Mouse (Mus musculus): Measurements from ENCODE around the gene P2ry6. TPM values are rescaled to one million over a fixed set of nuclear protein-coding genes. Genes with fewer than 3 reads are reported as not detected.

The P2ry6 gene
- polyA plus RNA-seq, 1 experiment from 2014 or later, result 2.7 TPM

DNA sequence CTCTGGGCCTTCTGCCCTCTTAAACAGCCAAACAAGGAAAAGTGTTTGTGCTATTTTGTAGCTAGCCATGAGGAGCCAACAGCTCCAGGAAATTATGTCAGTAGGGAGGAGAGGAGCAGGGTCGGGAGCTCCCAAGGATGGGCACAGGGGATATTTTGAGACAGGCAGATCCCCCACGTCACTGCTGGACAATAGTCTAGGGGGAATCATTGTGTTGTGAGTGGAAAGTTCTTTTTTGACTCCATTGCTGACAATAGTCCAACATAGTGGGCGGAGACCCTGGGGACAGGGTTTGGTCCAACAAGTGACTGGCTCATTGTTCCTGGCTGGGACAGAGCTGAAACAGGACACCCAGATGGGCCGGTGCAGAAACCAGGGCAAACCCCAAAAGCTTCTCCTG lies 18.7 kb upstream of the P2ry6 start:
- H3K4me3 ChIP-seq (ENCODE audit: low read length), result no peak overlapping the region
- H3K36me3 ChIP-seq (ENCODE audit: control insufficient read depth, insufficient read depth, low read length), result no peaks in the 10 kb centered on the region
- no peak overlapping the region for H3K9ac ChIP-seq (ENCODE audit: low read depth, low read length)
- no peak overlapping the region for H3K4me2 ChIP-seq (ENCODE audit: low read length)
- WGBS, result 45% methylated on average over 4 of the region's 4 CpGs
- ATAC-seq, result no peak
- no peaks in the 10 kb centered on the region for H3K9me3 ChIP-seq (ENCODE audit: control insufficient read depth, low read length)
- no peak overlapping the region for H3K27ac ChIP-seq (ENCODE audit: low read depth, low read length)
- H3K4me1 ChIP-seq (ENCODE audit: control insufficient read depth, insufficient read depth, low read depth, low read length), result no peaks in the 10 kb centered on the region
- H3K27me3 ChIP-seq (replicated peaks; ENCODE audit: control insufficient read depth, insufficient read depth, low read length), result no peaks in the 10 kb centered on the region

DNA sequence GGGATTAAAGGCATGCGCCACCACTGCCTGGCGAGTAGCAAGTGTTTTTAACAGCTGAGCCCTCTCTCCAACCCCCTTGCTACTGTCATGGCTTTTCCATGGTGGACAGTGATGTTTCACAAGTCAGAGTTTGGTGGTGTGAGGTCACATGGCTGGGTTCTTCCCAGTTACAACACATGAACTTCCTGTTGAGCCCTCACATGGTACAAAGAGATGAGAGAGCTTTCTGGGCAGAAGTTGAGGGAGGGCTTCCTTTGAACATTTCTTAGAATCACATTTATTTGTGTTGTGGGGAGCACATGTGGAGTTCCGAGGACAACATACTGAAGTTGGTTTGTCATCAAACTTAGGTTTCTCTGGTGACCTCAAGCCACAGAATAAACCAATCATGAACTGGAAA lies 17.5 kb upstream of the P2ry6 start:
- Histone ChIP-seq H3K27ac (ENCODE audit: low read depth, low read length) (no peak overlapping the region), H3K27me3 (replicated peaks; ENCODE audit: control insufficient read depth, insufficient read depth, low read length) (no peaks in the 10 kb centered on the region), H3K4me1 (ENCODE audit: control insufficient read depth, insufficient read depth, low read depth, low read length) (no peaks in the 10 kb centered on the region), H3K4me2 (ENCODE audit: low read length) (no peak overlapping the region), H3K4me3 (ENCODE audit: low read length) (no peak overlapping the region), H3K36me3 (ENCODE audit: control insufficient read depth, insufficient read depth, low read length) (no peaks in the 10 kb centered on the region), H3K9me3 (ENCODE audit: control insufficient read depth, low read length) (no peaks in the 10 kb centered on the region), H3K9ac (ENCODE audit: low read depth, low read length) (no peak overlapping the region)
- ATAC-seq, result no peak
- 91% methylated on average over 3 of the region's 3 CpGs for WGBS

DNA sequence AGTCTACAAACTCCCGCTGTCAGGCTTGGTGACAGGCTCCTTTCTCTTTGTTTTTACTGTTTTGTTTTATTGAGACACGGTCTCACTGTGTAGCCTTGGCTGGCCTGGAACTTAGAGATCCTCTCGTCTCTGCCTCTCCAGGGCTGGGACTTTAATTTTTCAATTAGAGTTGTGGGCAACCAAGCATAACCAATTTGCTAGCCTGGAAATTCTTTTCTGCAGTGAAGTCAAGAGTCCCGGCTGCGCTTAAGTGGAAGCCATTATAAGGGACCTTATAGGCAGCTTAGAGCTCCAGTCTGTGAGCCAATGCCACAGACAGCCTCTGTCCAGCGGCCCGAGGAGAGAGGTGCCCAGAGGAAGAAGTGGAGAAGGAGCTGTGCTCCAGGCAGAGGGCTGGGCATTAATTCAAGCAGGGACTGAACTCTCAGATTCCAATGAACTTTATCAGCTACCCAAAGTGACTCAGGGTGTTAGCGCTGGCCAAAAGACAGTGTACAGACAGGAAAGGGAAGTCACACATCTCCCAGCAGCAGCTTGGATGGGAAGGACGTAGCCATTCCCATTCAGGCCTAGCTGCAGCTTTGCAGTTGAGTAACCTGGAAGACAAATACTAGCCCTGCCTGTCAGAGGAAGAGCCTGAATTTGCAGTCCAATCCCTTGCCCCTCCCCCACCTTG lies 16.3 kb upstream of the P2ry6 start:
- Histone ChIP-seq H3K9ac (ENCODE audit: low read depth, low read length) (no peak overlapping the region), H3K4me2 (ENCODE audit: low read length) (no peak overlapping the region), H3K36me3 (ENCODE audit: control insufficient read depth, insufficient read depth, low read length) (no peaks in the 10 kb centered on the region), H3K9me3 (ENCODE audit: control insufficient read depth, low read length) (no peaks in the 10 kb centered on the region), H3K4me3 (ENCODE audit: low read length) (no peak overlapping the region), H3K27me3 (replicated peaks; ENCODE audit: control insufficient read depth, insufficient read depth, low read length) (no peaks in the 10 kb centered on the region), H3K27ac (ENCODE audit: low read depth, low read length) (no peak overlapping the region), H3K4me1 (ENCODE audit: control insufficient read depth, insufficient read depth, low read depth, low read length) (no peaks in the 10 kb centered on the region)
- WGBS, result 34% methylated on average over 9 of the region's 9 CpGs
- no peak for ATAC-seq

DNA sequence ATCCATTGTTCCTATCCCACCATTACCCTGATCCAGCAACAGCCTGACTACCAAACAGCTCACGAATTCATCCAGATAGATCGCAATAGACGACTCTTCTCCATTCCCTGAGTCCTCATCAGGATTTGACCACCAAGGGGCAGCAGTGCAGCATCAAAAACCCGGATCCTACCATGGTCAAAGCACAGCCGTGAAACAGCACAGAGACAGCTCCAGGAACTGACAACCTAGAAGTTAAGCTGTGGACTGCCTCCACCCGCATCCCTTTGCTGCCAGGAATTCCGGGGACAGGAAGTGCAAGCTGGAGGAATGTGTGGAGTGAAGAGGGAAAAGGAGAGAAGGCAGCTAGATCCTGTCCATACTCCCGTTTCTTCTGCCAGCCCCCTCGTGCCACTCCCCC lies 13.6 kb upstream of the P2ry6 start:
- Histone ChIP-seq H3K9me3 (ENCODE audit: control insufficient read depth, low read length) (no peaks in the 10 kb centered on the region), H3K27ac (ENCODE audit: low read depth, low read length) (no peak overlapping the region), H3K27me3 (replicated peaks; ENCODE audit: control insufficient read depth, insufficient read depth, low read length) (no peaks in the 10 kb centered on the region), H3K4me3 (ENCODE audit: low read length) (no peak overlapping the region), H3K4me2 (ENCODE audit: low read length) (no peak overlapping the region), H3K4me1 (ENCODE audit: control insufficient read depth, insufficient read depth, low read depth, low read length) (no peaks in the 10 kb centered on the region), H3K36me3 (ENCODE audit: control insufficient read depth, insufficient read depth, low read length) (no peaks in the 10 kb centered on the region), H3K9ac (ENCODE audit: low read depth, low read length) (no peak overlapping the region)
- WGBS, result 18% methylated on average over 9 of the region's 9 CpGs
- peak; percentile 74 for ATAC-seq

DNA sequence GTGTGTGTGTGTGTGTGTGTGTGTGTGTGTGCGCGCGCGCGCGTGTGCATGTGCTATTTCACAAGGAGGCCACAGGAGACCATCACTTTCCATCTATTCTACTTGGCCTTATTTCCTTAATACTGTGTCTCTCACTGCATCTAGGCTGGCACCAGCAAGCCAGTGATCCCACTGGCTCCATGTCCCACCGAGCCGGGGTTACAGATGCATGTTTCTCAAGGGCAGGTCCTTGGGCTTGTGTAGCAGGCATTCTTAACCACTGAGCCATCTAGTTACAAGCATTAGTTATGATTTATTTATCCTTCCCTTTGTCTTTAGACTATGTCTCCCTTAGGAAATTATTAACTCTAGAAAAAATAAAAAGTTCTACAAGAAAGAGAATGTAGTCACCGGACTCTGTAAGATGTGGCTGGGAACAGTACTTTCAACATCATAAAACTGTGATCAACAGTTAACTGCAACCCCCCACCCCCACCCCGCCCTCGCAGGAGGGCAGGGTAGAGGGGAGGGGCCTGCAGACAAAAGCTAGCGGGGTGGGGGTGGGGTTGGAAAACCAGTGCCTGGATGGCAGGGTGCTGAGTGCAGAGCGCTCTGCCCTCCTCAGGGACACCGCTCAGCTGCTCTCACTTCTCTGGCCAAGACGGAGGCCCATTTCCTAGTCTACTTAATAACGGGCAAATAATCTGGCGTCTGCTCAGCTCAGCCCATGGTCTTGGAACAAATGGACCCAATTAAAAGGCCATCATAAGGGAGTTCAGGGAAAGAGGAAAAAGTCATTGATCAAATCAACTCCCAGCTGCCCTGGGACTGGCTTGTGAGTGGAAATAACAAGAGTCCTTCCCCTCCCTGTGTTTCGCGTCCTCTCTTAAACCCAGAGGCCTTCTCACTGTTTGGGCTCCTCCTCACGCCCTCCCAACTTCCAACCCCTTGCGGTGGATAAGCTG lies 10.3 kb upstream of the P2ry6 start:
- Histone ChIP-seq H3K9ac (ENCODE audit: low read depth, low read length) (no peak overlapping the region), H3K27ac (ENCODE audit: low read depth, low read length) (no peak overlapping the region), H3K36me3 (ENCODE audit: control insufficient read depth, insufficient read depth, low read length) (no peaks in the 10 kb centered on the region), H3K9me3 (ENCODE audit: control insufficient read depth, low read length) (no peaks in the 10 kb centered on the region), H3K27me3 (replicated peaks; ENCODE audit: control insufficient read depth, insufficient read depth, low read length) (no peaks in the 10 kb centered on the region), H3K4me2 (ENCODE audit: low read length) (no peak overlapping the region), H3K4me1 (ENCODE audit: control insufficient read depth, insufficient read depth, low read depth, low read length) (no peaks in the 10 kb centered on the region), H3K4me3 (ENCODE audit: low read length) (no peak overlapping the region)
- ATAC-seq, result peak; percentile 51
- WGBS, result 40% methylated on average over 20 of the region's 21 CpGs

DNA sequence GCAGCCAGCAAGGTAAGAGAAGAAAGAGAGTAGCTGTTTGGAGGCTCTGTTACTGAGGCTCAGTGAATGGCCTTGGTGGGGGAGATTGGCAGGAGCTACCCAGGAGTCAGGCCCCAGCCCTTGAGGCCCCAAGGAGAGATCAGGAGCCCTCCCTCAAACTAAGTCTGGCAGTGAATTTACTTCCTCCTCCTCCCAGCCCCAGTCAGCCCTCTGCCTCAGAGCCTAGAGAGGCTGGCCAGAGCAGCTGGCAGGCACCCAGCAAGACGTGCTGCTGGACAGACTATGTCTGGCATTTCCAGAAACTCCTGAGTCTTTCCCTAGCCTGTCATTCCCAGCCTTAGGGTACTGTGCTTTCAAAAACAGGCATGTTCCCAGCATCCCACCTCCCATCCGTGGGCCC lies 4.7 kb upstream of the P2ry6 start:
- Histone ChIP-seq H3K27me3 (replicated peaks; ENCODE audit: control insufficient read depth, insufficient read depth, low read length) (peaks cover 9% of the 10 kb centered on the region), H3K9ac (ENCODE audit: low read depth, low read length) (no peak overlapping the region), H3K4me3 (ENCODE audit: low read length) (no peak overlapping the region), H3K36me3 (ENCODE audit: control insufficient read depth, insufficient read depth, low read length) (no peaks in the 10 kb centered on the region), H3K4me1 (ENCODE audit: control insufficient read depth, insufficient read depth, low read depth, low read length) (peaks cover 3% of the 10 kb centered on the region), H3K27ac (ENCODE audit: low read depth, low read length) (no peak overlapping the region), H3K9me3 (ENCODE audit: control insufficient read depth, low read length) (no peaks in the 10 kb centered on the region), H3K4me2 (ENCODE audit: low read length) (no peak overlapping the region)
- 45% methylated on average over 2 of the region's 2 CpGs for WGBS
- ATAC-seq, result peak; percentile 42; the same call in 1 of the 2 replicates

DNA sequence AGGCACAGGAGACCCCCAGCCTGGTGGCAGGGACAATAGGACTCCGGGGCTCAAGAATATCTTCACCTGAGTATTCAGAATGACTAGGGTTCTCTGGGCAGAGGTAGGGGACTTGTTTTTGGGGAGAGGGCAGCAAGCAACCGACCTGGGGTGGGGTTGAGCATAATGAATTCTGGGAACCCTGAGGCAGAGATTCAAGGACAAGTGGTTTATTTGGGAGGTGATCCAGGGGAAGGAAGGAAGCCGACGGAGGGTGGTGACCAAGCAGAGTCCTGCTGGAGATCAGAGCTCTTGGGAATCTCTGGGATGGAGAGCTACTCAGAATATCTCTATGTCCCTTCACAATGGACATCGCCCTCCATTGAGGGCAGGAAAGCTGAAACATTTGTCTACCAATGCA lies 3.7 kb upstream of the P2ry6 start:
- H3K4me2 ChIP-seq (ENCODE audit: low read length), result no peak overlapping the region
- peaks cover 17% of the 10 kb centered on the region for H3K27me3 ChIP-seq (replicated peaks; ENCODE audit: control insufficient read depth, insufficient read depth, low read length)
- no peak for ATAC-seq
- no peak overlapping the region for H3K9ac ChIP-seq (ENCODE audit: low read depth, low read length)
- no peak overlapping the region for H3K27ac ChIP-seq (ENCODE audit: low read depth, low read length)
- peaks cover 5% of the 10 kb centered on the region for H3K4me1 ChIP-seq (ENCODE audit: control insufficient read depth, insufficient read depth, low read depth, low read length)
- H3K4me3 ChIP-seq (ENCODE audit: low read length), result no peak overlapping the region
- 91% methylated on average over 5 of the region's 5 CpGs for WGBS
- H3K9me3 ChIP-seq (ENCODE audit: control insufficient read depth, low read length), result no peaks in the 10 kb centered on the region
- no peaks in the 10 kb centered on the region for H3K36me3 ChIP-seq (ENCODE audit: control insufficient read depth, insufficient read depth, low read length)

DNA sequence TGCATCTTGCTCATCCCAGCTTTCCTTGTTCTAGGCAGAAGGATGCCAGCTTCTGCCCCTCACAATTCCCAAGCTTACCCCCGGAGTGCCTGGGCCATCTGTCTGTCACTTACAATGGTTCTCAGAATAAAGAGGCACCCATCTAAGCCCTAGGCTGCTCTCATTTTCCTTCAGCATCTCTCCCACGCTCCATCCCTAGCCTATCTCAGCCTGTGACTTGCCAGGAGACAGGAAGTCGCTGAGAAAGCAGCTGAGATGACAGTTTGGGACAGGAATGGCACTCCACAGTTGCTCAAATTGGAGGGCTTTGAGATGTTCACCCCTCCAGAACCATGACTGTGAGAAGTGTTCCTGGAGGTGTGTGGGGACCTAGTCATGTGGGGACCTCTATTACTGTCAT lies 1.6 kb downstream of the P2ry6 start:
- Histone ChIP-seq H3K27me3 (replicated peaks; ENCODE audit: control insufficient read depth, insufficient read depth, low read length) (peaks cover 17% of the 10 kb centered on the region), H3K4me3 (ENCODE audit: low read length) (no peak overlapping the region)

DNA sequence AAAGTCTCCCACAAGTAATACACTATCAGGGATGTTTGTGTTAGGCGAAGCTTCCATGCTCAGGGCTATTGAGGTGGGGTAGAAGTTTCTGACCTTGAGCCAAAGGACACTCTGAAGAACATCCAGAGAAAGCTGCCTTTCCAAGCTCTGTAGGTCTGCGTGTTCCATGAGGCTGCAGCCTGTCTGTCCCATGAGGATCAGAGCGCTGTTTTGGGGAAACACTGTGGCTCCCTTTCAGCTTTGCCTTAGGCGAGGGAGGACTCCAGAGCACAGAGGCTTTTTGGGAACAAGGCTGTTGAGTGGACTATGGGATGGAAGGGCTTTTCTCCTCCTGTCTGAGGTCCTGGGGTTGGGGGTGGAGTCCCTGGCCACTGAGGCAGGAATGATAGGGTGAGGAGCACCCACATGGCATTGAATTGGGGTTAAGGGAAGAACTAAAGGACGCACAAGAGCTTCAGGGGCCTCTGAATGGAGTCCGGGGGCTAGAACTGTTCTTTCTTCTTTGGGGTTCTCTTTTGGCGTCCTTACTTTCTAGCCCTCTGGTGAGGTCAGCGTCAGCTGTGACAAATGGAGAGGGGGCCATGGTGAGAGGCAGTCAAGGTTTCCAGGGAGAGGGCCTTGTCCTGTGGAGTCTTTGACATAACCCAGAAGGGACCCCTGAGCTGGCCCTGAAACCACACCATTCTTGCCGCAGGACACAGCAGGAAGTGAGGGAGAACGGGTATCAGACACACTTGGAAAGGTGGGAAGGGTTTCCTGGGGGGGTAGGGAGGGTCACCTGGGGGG lies 5.4 kb downstream of the P2ry6 start:
- peaks cover 7% of the 10 kb centered on the region for H3K27me3 ChIP-seq (replicated peaks; ENCODE audit: control insufficient read depth, insufficient read depth, low read length)
- H3K36me3 ChIP-seq (ENCODE audit: control insufficient read depth, insufficient read depth, low read length), result no peaks in the 10 kb centered on the region
- H3K9ac ChIP-seq (ENCODE audit: low read depth, low read length), result no peak overlapping the region
- no peaks in the 10 kb centered on the region for H3K9me3 ChIP-seq (ENCODE audit: control insufficient read depth, low read length)
- WGBS, result 73% methylated on average over 10 of the region's 10 CpGs
- no peak overlapping the region for H3K4me2 ChIP-seq (ENCODE audit: low read length)
- no peak overlapping the region for H3K4me3 ChIP-seq (ENCODE audit: low read length)
- no peak for ATAC-seq
- H3K4me1 ChIP-seq (ENCODE audit: control insufficient read depth, insufficient read depth, low read depth, low read length), result peaks cover 1% of the 10 kb centered on the region
- no peak overlapping the region for H3K27ac ChIP-seq (ENCODE audit: low read depth, low read length)

More for the DNA sequence above, 1.6 kb downstream of the P2ry6 start:
- Histone ChIP-seq H3K9me3 (ENCODE audit: control insufficient read depth, low read length) (no peaks in the 10 kb centered on the region), H3K4me2 (ENCODE audit: low read length) (no peak overlapping the region), H3K4me1 (ENCODE audit: control insufficient read depth, insufficient read depth, low read depth, low read length) (peaks cover 5% of the 10 kb centered on the region), H3K9ac (ENCODE audit: low read depth, low read length) (no peak overlapping the region), H3K36me3 (ENCODE audit: control insufficient read depth, insufficient read depth, low read length) (no peaks in the 10 kb centered on the region), H3K27ac (ENCODE audit: low read depth, low read length) (no peak overlapping the region)
- WGBS, result 49% methylated on average over 3 of the region's 3 CpGs
- ATAC-seq, result no peak
